Mouse (Mus musculus): ENCODE results near the gene Gabbr2.

DNA sequence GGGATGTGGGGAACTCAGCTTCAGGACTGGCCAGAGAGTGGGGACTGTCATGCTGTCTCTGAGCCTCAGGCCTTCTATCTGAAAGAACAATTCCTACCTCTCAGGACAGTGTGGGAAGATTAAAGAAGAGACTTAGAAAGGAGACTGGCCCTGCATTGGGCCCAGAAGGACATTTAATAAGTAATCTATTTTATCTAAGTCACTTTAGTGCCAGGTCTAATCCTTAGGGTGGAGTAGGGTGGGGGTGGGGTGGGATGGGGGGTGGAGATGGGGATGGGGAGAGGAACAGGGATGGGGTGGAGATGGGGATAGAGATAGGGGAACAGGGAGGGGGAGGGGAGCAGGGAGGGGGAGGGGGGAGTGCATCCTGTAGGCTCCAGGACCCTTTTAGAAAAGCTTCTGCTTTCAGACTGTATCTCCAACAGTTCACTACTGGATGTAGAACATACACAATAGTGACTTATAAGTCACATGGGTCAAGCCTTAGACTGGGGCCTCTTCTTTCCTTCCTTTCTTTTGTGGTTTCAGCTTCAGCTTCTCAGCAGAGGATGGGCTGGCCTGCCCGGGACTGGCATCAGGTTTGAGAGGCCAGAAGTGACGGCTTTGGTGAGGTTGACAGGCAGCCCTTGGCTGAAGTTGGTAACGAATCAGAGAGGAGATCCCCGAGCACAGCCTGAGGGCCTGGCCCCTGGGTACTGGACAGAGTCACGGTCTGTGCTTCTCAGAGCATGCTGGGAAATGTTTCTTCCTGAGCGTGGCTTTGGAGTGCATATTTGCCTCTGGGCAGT lies 237.1 kb downstream of the Gabbr2 start:
- no peak for TF ChIP-seq CTCF (IDR thresholded peaks at IDR 0.05; ENCODE audit: insufficient read depth, low read length)
- TF ChIP-seq POLR2A (IDR thresholded peaks at IDR 0.05; ENCODE audit: borderline replicate concordance, extremely low read depth, low read depth, low read length) = no peak
